In the genomic region with DNA sequence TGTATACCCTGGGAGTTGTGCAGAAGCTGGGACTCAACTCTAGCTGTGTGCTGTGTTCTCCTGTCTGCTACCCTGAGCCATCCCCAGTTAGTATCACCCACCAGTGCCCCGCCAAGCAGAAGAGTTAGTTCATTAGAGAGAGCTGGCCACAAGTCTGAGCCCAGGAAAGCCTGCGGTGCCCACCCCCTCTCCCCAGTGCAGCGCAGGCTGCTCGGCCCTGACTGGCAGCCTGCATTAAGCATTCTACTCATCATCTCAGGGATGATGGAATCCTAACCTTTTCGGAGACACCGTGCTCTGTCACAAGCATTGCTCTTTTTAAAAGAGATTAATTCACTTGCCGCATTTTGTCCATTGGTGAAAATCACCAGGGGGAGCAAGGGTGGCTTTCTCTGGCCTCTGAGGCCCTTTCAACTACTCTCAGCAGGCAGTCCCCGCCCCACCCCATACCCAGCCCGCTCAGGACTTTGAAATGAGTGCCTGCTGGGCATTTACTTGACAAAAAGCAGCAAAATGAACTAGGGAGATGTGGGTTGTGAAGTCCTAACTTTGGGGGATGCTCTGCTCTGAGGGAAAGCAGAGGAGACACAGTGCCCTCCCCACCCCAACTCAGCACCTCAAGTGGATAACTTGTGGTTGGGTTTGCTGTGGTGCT, we compare ENCODE assay signal across 16 mouse cellular contexts. TPM values are rescaled to one million over a fixed set of nuclear protein-coding genes. Genes with fewer than 3 reads are reported as not detected.
A peak's percentile ranks its signal among the peaks of the same experiment; 100 is the strongest.
DNase-seq lines count a peak whose midpoint lies in the region; ATAC-seq and TF ChIP-seq lines count a peak whose summit lies in the region.
"Had no signal": no experiment of that assay in that cellular context is flagged by ENCODE, and none has a peak within 500 bp of the region (broad histone marks: within the 10 kb centered on the region; RNA-seq: fewer than 3 reads in every experiment).

No protein-coding gene starts in this region.

- TF ChIP-seq POLR2A in lung, adult 2 months (IDR thresholded peaks at IDR 0.05; ENCODE audit: borderline replicate concordance, extremely low read depth, low read depth, low read length): no peak

- H3K36me3 ChIP-seq in forebrain, embryonic 11.5 days (ENCODE audit: control insufficient read depth, insufficient read depth, low read length): no peaks in the 10 kb centered on the region
- peaks cover 4% of the 10 kb centered on the region; the same call in 1 of the 2 replicates for H3K36me3 ChIP-seq in forebrain, embryonic 15.5 days
- peaks cover 11% of the 10 kb centered on the region for H3K36me3 ChIP-seq in forebrain, embryonic 13.5 days (ENCODE audit: poor library complexity, severe bottlenecking)
- H3K36me3 ChIP-seq in hindbrain, postnatal 0 days (ENCODE audit: insufficient read depth, low read length): no peaks in the 10 kb centered on the region
- H3K36me3 ChIP-seq in neural tube, embryonic 13.5 days: peaks cover 20% of the 10 kb centered on the region
- H3K36me3 ChIP-seq: intestine, embryonic 15.5 days had no signal

- no peak overlapping the region for H3K27ac ChIP-seq in forebrain, embryonic 11.5 days (ENCODE audit: low read depth, low read length)
- no peak overlapping the region for H3K27ac ChIP-seq in forebrain, embryonic 15.5 days (replicated peaks)
- H3K27ac ChIP-seq in forebrain, embryonic 13.5 days: no peak overlapping the region
- H3K27ac ChIP-seq in hindbrain, postnatal 0 days: no peak overlapping the region
- H3K27ac ChIP-seq in neural tube, embryonic 13.5 days (replicated peaks): no peak overlapping the region
- H3K27ac ChIP-seq: intestine, embryonic 15.5 days; kidney, postnatal 0 days; macrophage; stomach, postnatal 0 days had no signal

- peaks cover 13% of the 10 kb centered on the region; the same call in 1 of the 2 replicates for H3K4me1 ChIP-seq in forebrain, embryonic 11.5 days (replicated peaks; ENCODE audit: control insufficient read depth, insufficient read depth, low read length)
- peaks cover 8% of the 10 kb centered on the region; the same call in 1 of the 2 replicates for H3K4me1 ChIP-seq in forebrain, embryonic 15.5 days
- H3K4me1 ChIP-seq in forebrain, embryonic 13.5 days: peaks cover 17% of the 10 kb centered on the region
- H3K4me1 ChIP-seq in hindbrain, postnatal 0 days (ENCODE audit: insufficient read depth, low read length): no peaks in the 10 kb centered on the region
- H3K4me1 ChIP-seq in neural tube, embryonic 13.5 days (replicated peaks): peaks cover 32% of the 10 kb centered on the region
- H3K4me1 ChIP-seq in lung, adult 2 months (ENCODE audit: control insufficient read depth, insufficient read depth, low read length): no peaks in the 10 kb centered on the region
- H3K4me1 ChIP-seq: intestine, embryonic 15.5 days had no signal

- peak overlapping the region; percentile 10; the same call in 1 of the 2 replicates for H3K9ac ChIP-seq in forebrain, embryonic 11.5 days (ENCODE audit: low read length)
- H3K9ac ChIP-seq in forebrain, embryonic 15.5 days (replicated peaks): no peak overlapping the region
- no peak overlapping the region; the same call in 1 of the 2 replicates for H3K9ac ChIP-seq in forebrain, embryonic 13.5 days
- H3K9ac ChIP-seq in hindbrain, postnatal 0 days (replicated peaks; ENCODE audit: low read length): no peak overlapping the region
- peak overlapping the region; percentile 32; the same call in 1 of the 2 replicates for H3K9ac ChIP-seq in neural tube, embryonic 13.5 days
- H3K9ac ChIP-seq: intestine, embryonic 15.5 days had no signal

- WGBS in forebrain, embryonic 11.5 days: 6% methylated on average over 9 of the region's 9 CpGs
- WGBS in forebrain, embryonic 15.5 days: 5% methylated on average over 9 of the region's 9 CpGs
- 5% methylated on average over 9 of the region's 9 CpGs for WGBS in forebrain, embryonic 13.5 days
- WGBS in hindbrain, postnatal 0 days: 13% methylated on average over 9 of the region's 9 CpGs
- 9% methylated on average over 9 of the region's 9 CpGs for WGBS in neural tube, embryonic 13.5 days
- 78% methylated on average over 9 of the region's 9 CpGs for WGBS in lung, adult 2 months

- 0 out of 2 replicates have a peak overlapping the region, but pooled peaks have one; percentile 3 for H3K4me2 ChIP-seq in forebrain, embryonic 11.5 days (ENCODE audit: low read depth, low read length, severe bottlenecking)
- no peak overlapping the region for H3K4me2 ChIP-seq in forebrain, embryonic 15.5 days (replicated peaks)
- no peak overlapping the region for H3K4me2 ChIP-seq in forebrain, embryonic 13.5 days
- no peak overlapping the region for H3K4me2 ChIP-seq in hindbrain, postnatal 0 days (ENCODE audit: low read depth, low read length)
- no peak overlapping the region for H3K4me2 ChIP-seq in neural tube, embryonic 13.5 days
- H3K4me2 ChIP-seq: intestine, embryonic 15.5 days had no signal

- no peak overlapping the region for H3K4me3 ChIP-seq in forebrain, embryonic 11.5 days (ENCODE audit: low read depth, low read length)
- no peak overlapping the region for H3K4me3 ChIP-seq in forebrain, embryonic 15.5 days
- no peak overlapping the region for H3K4me3 ChIP-seq in forebrain, embryonic 13.5 days
- no peak overlapping the region for H3K4me3 ChIP-seq in hindbrain, postnatal 0 days (ENCODE audit: low read length)
- H3K4me3 ChIP-seq in neural tube, embryonic 13.5 days: no peak overlapping the region
- no peak overlapping the region for H3K4me3 ChIP-seq in lung, adult 2 months (replicated peaks; ENCODE audit: extremely low read depth, low read depth, low read length)
- H3K4me3 ChIP-seq: intestine, embryonic 15.5 days had no signal

- H3K9me3 ChIP-seq in forebrain, embryonic 11.5 days (ENCODE audit: control insufficient read depth, low read length): no peaks in the 10 kb centered on the region
- no peaks in the 10 kb centered on the region for H3K9me3 ChIP-seq in forebrain, embryonic 15.5 days
- H3K9me3 ChIP-seq in forebrain, embryonic 13.5 days (replicated peaks): no peaks in the 10 kb centered on the region
- H3K9me3 ChIP-seq in hindbrain, postnatal 0 days (ENCODE audit: low read length): no peaks in the 10 kb centered on the region
- no peaks in the 10 kb centered on the region for H3K9me3 ChIP-seq in neural tube, embryonic 13.5 days
- H3K9me3 ChIP-seq: intestine, embryonic 15.5 days had no signal

- no peak for DNase-seq in forebrain, embryonic 11.5 days (ENCODE audit: low spot score)
- DNase-seq in hindbrain, postnatal 0 days (ENCODE audit: low spot score): peak; percentile 16
- DNase-seq in adrenal gland, postnatal 25 days: no peak
- DNase-seq in lung, adult 2 months: no peak
- DNase-seq in thymus, postnatal 10 days (ENCODE audit: low spot score in 2 of 2): no peak
- DNase-seq: adrenal gland, postnatal 36 days; heart, adult 11 months; left cerebral cortex, postnatal 4 days; thymus, postnatal 4 days had no signal

- H3K27me3 ChIP-seq in forebrain, embryonic 11.5 days (ENCODE audit: control insufficient read depth, insufficient read depth, low read length): no peaks in the 10 kb centered on the region
- no peaks in the 10 kb centered on the region for H3K27me3 ChIP-seq in forebrain, embryonic 15.5 days
- H3K27me3 ChIP-seq in forebrain, embryonic 13.5 days: no peaks in the 10 kb centered on the region
- H3K27me3 ChIP-seq in hindbrain, postnatal 0 days (ENCODE audit: insufficient read depth, low read length): no peaks in the 10 kb centered on the region
- no peaks in the 10 kb centered on the region for H3K27me3 ChIP-seq in neural tube, embryonic 13.5 days
- H3K27me3 ChIP-seq: intestine, embryonic 15.5 days had no signal

- TF ChIP-seq CTCF in hindbrain, postnatal 0 days (IDR thresholded peaks at IDR 0.05; ENCODE audit: low read depth): no peak
- no peak for TF ChIP-seq CTCF in lung, adult 2 months (IDR thresholded peaks at IDR 0.05; ENCODE audit: insufficient read depth, low read length)

- peak; percentile 61 for ATAC-seq in forebrain, embryonic 11.5 days (replicated peaks; ENCODE audit: low FRiP score)
- no peak for ATAC-seq in forebrain, embryonic 15.5 days (replicated peaks)
- 0 out of 2 replicates have a peak, but pooled peaks have one; percentile 27 for ATAC-seq in forebrain, embryonic 13.5 days
- peak; percentile 36; the same call in 1 of the 2 replicates for ATAC-seq in hindbrain, postnatal 0 days
- peak; percentile 57; the same call in 1 of the 2 replicates for ATAC-seq in neural tube, embryonic 13.5 days (ENCODE audit: low read depth)

RNA-seq across cellular contexts. Expression of a gene that starts 20.7 kb away (rescaled TPM):
- polyA plus RNA-seq in forebrain, embryonic 11.5 days (2014; fragmentation: Nextera tagmentation; extraction: Ambion mirVana): 43.5 and 47.5 TPM in 2 replicates
- 41.8 and 48.0 TPM in 2 replicates for polyA plus RNA-seq in forebrain, embryonic 15.5 days (2015; fragmentation: Nextera tagmentation; extraction: Ambion mirVana)
- polyA plus RNA-seq in forebrain, embryonic 13.5 days (2015; fragmentation: Nextera tagmentation; extraction: Ambion mirVana): 35.4 and 40.8 TPM in 2 replicates
- 42.8 and 67.4 TPM in 2 replicates for total RNA-seq in hindbrain, postnatal 0 days (2014; rRNA removed)
- 36.5 and 36.6 TPM in 2 replicates for polyA plus RNA-seq in hindbrain, postnatal 0 days (2015; fragmentation: Nextera tagmentation; extraction: Ambion mirVana)
- 30.4 and 33.8 TPM in 2 replicates for polyA plus RNA-seq in neural tube, embryonic 13.5 days (2015; fragmentation: Nextera tagmentation; extraction: Ambion mirVana)
- 68.3 and 75.5 TPM in 2 replicates for total RNA-seq in adrenal gland, postnatal 25 days (2021)
- 11.9 and 15.5 TPM in 2 replicates for polyA plus RNA-seq in lung, adult 2 months (2012; rRNA removed)

Comparison
In these comparisons a context has a peak if more than half of its experiments do, and no peak if none do; other contexts are left out.
1. H3K9ac ChIP-seq: peak in forebrain, embryonic 11.5 days (single experiment) and neural tube, embryonic 13.5 days (single experiment); none in forebrain, embryonic 15.5 days (single experiment), forebrain, embryonic 13.5 days (single experiment) and hindbrain, postnatal 0 days (single experiment).